33 mouse cellular contexts compared by ENCODE assay signal in the genomic region with DNA sequence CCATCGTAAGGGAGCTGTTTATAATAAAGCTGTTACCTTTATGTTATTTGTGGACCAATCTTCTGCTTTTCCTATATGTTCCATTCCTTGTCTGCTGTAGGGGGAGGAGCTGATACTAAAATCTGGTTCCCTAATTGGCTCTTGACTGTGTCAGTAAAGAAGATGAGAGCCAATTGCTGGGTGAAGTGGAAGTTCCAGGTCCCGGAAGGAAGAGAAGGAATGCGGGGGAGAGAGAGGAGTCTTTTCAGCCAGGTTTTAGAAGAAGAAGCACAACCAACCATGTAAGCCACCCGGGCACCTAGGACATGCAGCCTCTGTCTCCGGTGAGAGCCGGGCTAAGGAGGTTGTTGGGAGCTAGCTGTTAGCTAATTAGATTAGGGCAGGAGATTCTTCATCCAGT. TPM values are rescaled to one million over a fixed set of nuclear protein-coding genes. Genes with fewer than 3 reads are reported as not detected.
A peak's percentile ranks its signal among the peaks of the same experiment; 100 is the strongest.
DNase-seq lines count a peak whose midpoint lies in the region; ATAC-seq lines count a peak whose summit lies in the region.
"Had no signal": no experiment of that assay in that cellular context is flagged by ENCODE, and none has a peak within 500 bp of the region (broad histone marks: within the 10 kb centered on the region; RNA-seq: fewer than 3 reads in every experiment).

No protein-coding gene starts in this region.

- H3K4me1 ChIP-seq in liver, embryonic 12.5 days: peaks cover 77% of the 10 kb centered on the region
- H3K4me1 ChIP-seq in forebrain, embryonic 16.5 days (replicated peaks; ENCODE audit: control insufficient read depth, insufficient read depth, low read length): 0 out of 2 replicates have a peak, but pooled peaks cover 2% of the 10 kb centered on the region
- H3K4me1 ChIP-seq: embryonic facial prominence, embryonic 15.5 days; intestine, embryonic 15.5 days; limb, embryonic 13.5 days; midbrain, embryonic 13.5 days; neural tube, embryonic 13.5 days had no signal

- H3K27me3 ChIP-seq in liver, embryonic 12.5 days (replicated peaks): no peaks in the 10 kb centered on the region
- no peaks in the 10 kb centered on the region for H3K27me3 ChIP-seq in forebrain, embryonic 16.5 days (replicated peaks; ENCODE audit: control insufficient read depth, insufficient read depth, low read length)
- H3K27me3 ChIP-seq: embryonic facial prominence, embryonic 15.5 days; forebrain, embryonic 15.5 days; intestine, embryonic 15.5 days; limb, embryonic 13.5 days; midbrain, embryonic 13.5 days; neural tube, embryonic 13.5 days had no signal

- ATAC-seq in liver, embryonic 12.5 days: no peak
- no peak for ATAC-seq in forebrain, embryonic 16.5 days
- ATAC-seq: forebrain, embryonic 15.5 days; hindbrain, embryonic 16.5 days; intestine, embryonic 15.5 days; lung, postnatal 0 days; midbrain, embryonic 13.5 days had no signal

- H3K27ac ChIP-seq in liver, embryonic 12.5 days: peak overlapping the region; percentile 32; the same call in 1 of the 2 replicates
- no peak overlapping the region for H3K27ac ChIP-seq in forebrain, embryonic 16.5 days (ENCODE audit: low read length)
- H3K27ac ChIP-seq: embryonic facial prominence, embryonic 10.5 days; embryonic facial prominence, embryonic 15.5 days; forebrain, embryonic 15.5 days; intestine, embryonic 15.5 days; limb, embryonic 13.5 days; midbrain, embryonic 13.5 days; neural tube, embryonic 13.5 days; stomach, postnatal 0 days had no signal

- no peak for DNase-seq in liver
- DNase-seq in 3T3-L1 (ENCODE audit: low read depth, low spot score): peak; percentile 45
- peak; percentile 43 for DNase-seq in NIH3T3 (ENCODE audit: low read depth)
- peak; percentile 18 for DNase-seq in mesoderm, embryonic 11.5 days (ENCODE audit: low read depth, low spot score)
- no peak for DNase-seq in ovary, adult 18-20 months (ENCODE audit: low spot score)
- DNase-seq: adrenal gland, postnatal 25 days; B cell, adult 2 months; cerebellum, adult 8-10 months; cerebellum, postnatal 25 days; kidney, adult 2 months; kidney, postnatal 36 days; lung, adult 18-20 months; lung, postnatal 4 days; right cerebral cortex, postnatal 4 days; thymus, adult 18-20 months; thymus, postnatal 36 days had no signal

- no peak overlapping the region for H3K9ac ChIP-seq in liver, embryonic 12.5 days
- H3K9ac ChIP-seq in forebrain, embryonic 16.5 days (replicated peaks; ENCODE audit: low read depth, low read length): no peak overlapping the region
- H3K9ac ChIP-seq: embryonic facial prominence, embryonic 15.5 days; forebrain, embryonic 15.5 days; intestine, embryonic 15.5 days; limb, embryonic 13.5 days; midbrain, embryonic 13.5 days; neural tube, embryonic 13.5 days had no signal

- H3K4me3 ChIP-seq in liver, embryonic 12.5 days: no peak overlapping the region
- no peak overlapping the region for H3K4me3 ChIP-seq in forebrain, embryonic 16.5 days (replicated peaks; ENCODE audit: low read length)
- H3K4me3 ChIP-seq: embryonic facial prominence, embryonic 10.5 days; embryonic facial prominence, embryonic 15.5 days; forebrain, embryonic 15.5 days; intestine, embryonic 15.5 days; limb, embryonic 13.5 days; megakaryocyte, embryonic 14.5 days; midbrain, embryonic 13.5 days; neural tube, embryonic 13.5 days had no signal

- H3K9me3 ChIP-seq in liver, embryonic 12.5 days (replicated peaks): no peaks in the 10 kb centered on the region
- 0 out of 2 replicates have a peak, but pooled peaks cover 2% of the 10 kb centered on the region for H3K9me3 ChIP-seq in forebrain, embryonic 16.5 days (ENCODE audit: control insufficient read depth, low read length)
- H3K9me3 ChIP-seq: embryonic facial prominence, embryonic 10.5 days; intestine, embryonic 15.5 days; limb, embryonic 13.5 days; midbrain, embryonic 13.5 days had no signal

- no peaks in the 10 kb centered on the region for H3K36me3 ChIP-seq in liver, embryonic 12.5 days
- H3K36me3 ChIP-seq in forebrain, embryonic 16.5 days (ENCODE audit: control insufficient read depth, insufficient read depth): no peaks in the 10 kb centered on the region
- H3K36me3 ChIP-seq: embryonic facial prominence, embryonic 10.5 days; embryonic facial prominence, embryonic 15.5 days; forebrain, embryonic 15.5 days; intestine, embryonic 15.5 days; limb, embryonic 13.5 days; midbrain, embryonic 13.5 days; neural tube, embryonic 13.5 days had no signal

- H3K4me2 ChIP-seq in liver, embryonic 12.5 days: no peak overlapping the region
- H3K4me2 ChIP-seq in forebrain, embryonic 16.5 days (ENCODE audit: low read length): no peak overlapping the region
- H3K4me2 ChIP-seq: embryonic facial prominence, embryonic 15.5 days; forebrain, embryonic 15.5 days; intestine, embryonic 15.5 days; limb, embryonic 13.5 days; midbrain, embryonic 13.5 days; neural tube, embryonic 13.5 days had no signal

- 78% methylated on average over 6 of the region's 6 CpGs for WGBS in liver, embryonic 12.5 days (ENCODE audit: insufficient replicate concordance)
- 78% methylated on average over 6 of the region's 6 CpGs for WGBS in forebrain, embryonic 16.5 days

RNA-seq across cellular contexts. Expression of gene Rnase6, which starts 2.0 kb away (rescaled TPM):
- 2.3 and 4.0 TPM in 2 replicates for polyA plus RNA-seq in liver, embryonic 12.5 days (2016; fragmentation: Nextera tagmentation; extraction: Ambion mirVana)
- polyA plus RNA-seq in forebrain, embryonic 16.5 days (2015; fragmentation: Nextera tagmentation; extraction: Ambion mirVana): 0.22 and 0.77 TPM in 2 replicates
- polyA plus RNA-seq: embryonic facial prominence, embryonic 10.5 days; hindbrain, embryonic 11.5 days had no signal

RNA-seq across cellular contexts. Expression of gene Eddm3b, which starts 11.5 kb away (rescaled TPM):
- polyA plus RNA-seq in liver, embryonic 12.5 days (2016; fragmentation: Nextera tagmentation; extraction: Ambion mirVana): not detected in 2 replicates
- not detected in 2 replicates for polyA plus RNA-seq in forebrain, embryonic 16.5 days (2015; fragmentation: Nextera tagmentation; extraction: Ambion mirVana)
- polyA plus RNA-seq: brain, embryonic 14.5 days; embryonic facial prominence, embryonic 15.5 days; forebrain, embryonic 15.5 days; heart, embryonic 14.5 days; hindbrain, embryonic 16.5 days; intestine, embryonic 15.5 days; limb, embryonic 13.5 days; midbrain, embryonic 13.5 days; neural tube, embryonic 13.5 days; spleen, adult 2 months; stomach, postnatal 0 days had no signal

RNA-seq across cellular contexts. Expression of gene Rnase1, which starts 20.9 kb away (rescaled TPM):
- polyA plus RNA-seq in liver, embryonic 12.5 days (2016; fragmentation: Nextera tagmentation; extraction: Ambion mirVana): not detected in 2 replicates
- 0.50 TPM in 1 of 2 replicates, not detected in the other for polyA plus RNA-seq in forebrain, embryonic 16.5 days (2015; fragmentation: Nextera tagmentation; extraction: Ambion mirVana)
- polyA plus RNA-seq: embryonic facial prominence, embryonic 10.5 days; hindbrain, embryonic 11.5 days; midbrain, embryonic 13.5 days had no signal

RNA-seq across cellular contexts. Expression of gene Ang, which starts 34.7 kb away (rescaled TPM):
- polyA plus RNA-seq in liver, embryonic 12.5 days (2016; fragmentation: Nextera tagmentation; extraction: Ambion mirVana): 2.6 and 3.5 TPM in 2 replicates
- polyA plus RNA-seq in forebrain, embryonic 16.5 days (2015; fragmentation: Nextera tagmentation; extraction: Ambion mirVana): 2.4 and 3.0 TPM in 2 replicates

RNA-seq across cellular contexts. Expression of gene Rnase4, which starts 34.8 kb away (rescaled TPM):
- polyA plus RNA-seq in liver, embryonic 12.5 days (2016; fragmentation: Nextera tagmentation; extraction: Ambion mirVana): 10.0 and 10.4 TPM in 2 replicates
- 11.1 and 11.6 TPM in 2 replicates for polyA plus RNA-seq in forebrain, embryonic 16.5 days (2015; fragmentation: Nextera tagmentation; extraction: Ambion mirVana)

Comparison
In these comparisons a context has a peak if more than half of its experiments do, and no peak if none do; other contexts are left out.
1. DNase-seq: peak in 3T3-L1 (single experiment), NIH3T3 (single experiment) and mesoderm, embryonic 11.5 days (single experiment); none in liver (single experiment) and ovary, adult 18-20 months (single experiment).